Mouse (Mus musculus): Measurements from ENCODE around the gene Plvap. TPM values are rescaled to one million over a fixed set of nuclear protein-coding genes. Genes with fewer than 3 reads are reported as not detected.

Gene Plvap
- polyA plus RNA-seq (2012): 0.18 and 0.30 TPM in 2 replicates

DNA sequence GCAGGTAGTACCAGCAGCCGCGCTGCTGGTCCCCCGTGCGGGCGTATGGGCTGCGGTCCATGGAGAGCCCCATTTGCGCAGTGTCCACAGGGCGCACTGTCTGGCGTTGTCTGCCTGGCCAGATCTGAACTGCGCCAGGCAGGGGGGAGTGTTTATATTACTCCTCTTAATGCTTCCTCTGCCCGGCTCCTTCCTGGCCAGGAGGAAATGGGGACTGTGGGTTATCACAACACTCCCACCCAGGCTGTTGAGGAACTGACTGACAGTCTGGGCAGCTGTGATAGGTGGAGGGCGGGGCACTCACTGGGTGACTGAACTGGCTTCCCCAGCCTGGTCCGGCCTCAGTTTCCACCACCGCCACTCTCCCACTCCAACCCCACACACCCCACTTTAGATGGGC, at the start of gene Plvap:
Plvap (minus strand) TSS at position 109 of the 400 bp plus-strand sequence.
- Histone ChIP-seq H3K4me1 (ENCODE audit: control insufficient read depth) (peaks cover 29% of the 10 kb centered on the region), H3K9me3 (ENCODE audit: control insufficient read depth, low read length) (no peaks in the 10 kb centered on the region), H3K4me3 (replicated peaks) (peak within 1 kb of the TSS; percentile 43), H3K36me3 (ENCODE audit: control insufficient read depth) (no peaks in the 10 kb centered on the region), H3K27me3 (ENCODE audit: control insufficient read depth) (peaks cover 29% of the 10 kb centered on the region)
- TF ChIP-seq GATA1 (IDR thresholded peaks at IDR 0.05; ENCODE audit: low read length): no peak
- no peak for TF ChIP-seq TAL1 (IDR thresholded peaks at IDR 0.05; ENCODE audit: low read length)

DNA sequence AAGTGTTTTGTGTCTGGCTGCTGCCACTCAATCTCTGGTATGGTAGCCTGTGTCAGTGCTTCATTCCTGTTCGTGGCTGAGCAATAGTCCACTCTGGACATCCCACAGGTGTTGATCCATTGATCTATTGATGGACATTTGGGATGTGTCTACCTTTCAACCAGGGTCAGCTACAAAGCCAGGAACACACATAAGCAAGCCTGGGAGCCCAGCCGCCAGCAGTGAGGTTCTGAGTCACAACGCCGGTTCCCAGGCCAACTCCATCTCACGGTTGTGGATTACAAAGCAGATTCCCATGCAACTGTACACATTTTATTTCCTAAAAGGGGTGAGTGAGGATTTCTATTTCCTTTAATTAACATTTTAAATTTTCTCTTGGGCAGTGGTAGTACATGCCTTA, 49.2 kb upstream of the Plvap start:
- H3K9me3 ChIP-seq (ENCODE audit: control insufficient read depth, low read length): peaks cover 5% of the 10 kb centered on the region
- H3K27me3 ChIP-seq (ENCODE audit: control insufficient read depth): peaks cover 63% of the 10 kb centered on the region
- no peak overlapping the region for H3K4me3 ChIP-seq (replicated peaks)
- TF ChIP-seq TAL1 (IDR thresholded peaks at IDR 0.05; ENCODE audit: low read length): no peak
- TF ChIP-seq GATA1 (IDR thresholded peaks at IDR 0.05; ENCODE audit: low read length): no peak
- H3K36me3 ChIP-seq (ENCODE audit: control insufficient read depth): no peaks in the 10 kb centered on the region
- H3K4me1 ChIP-seq (ENCODE audit: control insufficient read depth): peaks cover 28% of the 10 kb centered on the region

DNA sequence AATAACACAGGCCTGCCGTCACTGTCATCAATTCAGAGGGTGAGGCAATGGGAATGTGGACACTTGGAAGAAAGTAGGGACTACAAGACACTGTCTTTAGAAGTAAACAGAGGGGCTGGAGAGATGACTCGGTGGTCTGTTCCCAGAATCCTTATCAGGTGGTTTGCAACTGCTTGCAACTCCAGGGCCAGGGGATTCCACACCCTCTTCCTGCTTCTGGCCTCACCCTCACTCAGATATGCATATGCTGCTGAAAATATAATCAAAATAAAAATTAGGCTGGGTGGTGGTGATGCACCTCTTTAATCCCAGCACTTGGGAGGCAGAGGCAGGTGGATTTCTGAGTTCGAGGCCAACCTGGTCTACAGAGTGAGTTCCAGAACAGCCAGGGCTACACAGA, 48.5 kb upstream of the Plvap start:
- Histone ChIP-seq H3K36me3 (ENCODE audit: control insufficient read depth) (no peaks in the 10 kb centered on the region), H3K27me3 (ENCODE audit: control insufficient read depth) (peaks cover 63% of the 10 kb centered on the region), H3K4me1 (ENCODE audit: control insufficient read depth) (peaks cover 30% of the 10 kb centered on the region), H3K4me3 (replicated peaks) (no peak overlapping the region), H3K9me3 (ENCODE audit: control insufficient read depth, low read length) (peaks cover 5% of the 10 kb centered on the region)
- no peak for TF ChIP-seq TAL1 (IDR thresholded peaks at IDR 0.05; ENCODE audit: low read length)
- TF ChIP-seq GATA1 (IDR thresholded peaks at IDR 0.05; ENCODE audit: low read length): no peak

DNA sequence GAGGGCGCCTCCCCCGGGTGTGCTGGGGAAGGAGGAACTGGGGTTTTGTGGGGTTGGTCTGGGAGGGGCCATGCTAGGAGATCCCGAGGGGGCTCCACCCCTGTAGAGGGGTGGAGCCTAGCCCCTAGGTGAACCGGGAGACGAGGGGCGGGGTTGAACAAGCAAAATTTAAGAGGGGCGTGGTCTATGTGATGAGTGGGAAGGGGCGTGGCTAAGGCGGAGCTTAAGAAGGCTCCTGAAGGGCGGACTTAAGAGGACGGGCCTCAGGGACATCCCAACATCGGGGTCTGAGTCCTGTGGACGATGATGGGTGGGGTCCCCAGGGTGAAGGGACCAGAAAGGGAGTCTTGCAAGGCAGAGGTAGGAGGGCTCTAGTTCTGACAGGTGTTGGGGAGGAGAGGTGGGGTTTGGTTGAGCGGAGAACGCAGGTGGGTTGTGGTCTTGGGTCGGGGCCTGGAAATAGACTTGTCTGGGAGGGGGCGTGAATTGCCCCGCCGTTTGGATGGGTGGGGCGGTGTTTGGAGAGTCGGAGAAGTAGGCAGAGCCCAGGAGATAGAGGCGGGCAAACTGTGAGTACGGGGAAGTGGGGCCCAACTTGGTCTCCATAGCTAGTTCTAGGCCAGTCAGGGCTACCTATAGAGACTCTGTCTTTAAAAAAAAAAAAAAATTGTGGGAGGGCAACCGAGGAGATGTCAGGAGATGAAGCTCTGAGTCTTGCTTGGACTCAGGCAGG, 47.6 kb upstream of the Plvap start:
- TF ChIP-seq TAL1 (IDR thresholded peaks at IDR 0.05; ENCODE audit: low read length): no peak
- no peak for TF ChIP-seq GATA1 (IDR thresholded peaks at IDR 0.05; ENCODE audit: low read length)
- Histone ChIP-seq H3K27me3 (ENCODE audit: control insufficient read depth) (peaks cover 58% of the 10 kb centered on the region), H3K9me3 (ENCODE audit: control insufficient read depth, low read length) (peaks cover 3% of the 10 kb centered on the region), H3K36me3 (ENCODE audit: control insufficient read depth) (no peaks in the 10 kb centered on the region), H3K4me1 (ENCODE audit: control insufficient read depth) (peaks cover 39% of the 10 kb centered on the region), H3K4me3 (replicated peaks) (peak overlapping the region; percentile 51)

DNA sequence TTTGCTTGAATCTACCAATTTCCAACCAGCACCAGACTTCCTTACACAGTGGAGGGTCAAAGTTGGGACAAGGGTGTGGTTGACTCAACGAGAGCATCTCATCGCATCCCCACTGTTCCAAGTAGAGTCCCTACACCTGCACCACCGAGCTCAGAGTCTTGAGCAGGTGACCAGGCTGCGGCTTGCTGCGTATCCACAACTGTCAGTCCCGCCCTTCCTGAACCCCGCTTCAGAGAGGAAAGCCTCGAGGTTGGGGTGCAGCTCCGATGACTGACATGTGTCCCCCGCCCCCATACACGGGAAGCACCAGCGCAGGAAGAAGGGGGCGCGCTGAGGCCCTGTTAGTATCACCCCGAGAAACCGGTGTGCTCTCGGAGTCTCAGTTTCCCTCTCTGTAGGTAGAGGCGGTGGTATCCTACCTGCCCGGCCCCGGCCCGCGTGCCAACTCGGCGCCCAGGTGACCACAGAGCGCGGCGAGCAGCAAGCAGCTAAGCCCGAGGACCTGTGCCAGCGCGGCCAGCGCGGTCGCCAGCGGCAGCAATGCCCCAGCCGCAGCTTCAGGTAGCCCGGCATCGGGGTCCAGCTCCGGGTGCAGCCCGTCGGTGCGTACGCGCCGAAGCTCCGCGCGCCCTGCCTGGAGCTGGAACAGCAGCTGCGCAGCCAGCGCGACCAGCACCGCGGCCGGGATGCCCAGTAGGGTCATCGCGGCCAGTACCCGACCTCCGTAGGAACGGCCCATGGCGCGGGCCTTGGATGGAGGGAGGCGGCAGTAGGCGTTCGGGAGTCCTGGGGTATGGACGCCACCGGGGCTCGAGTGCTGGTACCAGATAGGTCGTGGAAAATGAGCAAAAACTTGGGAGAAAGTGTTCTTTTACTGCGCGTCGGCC, 46.8 kb upstream of the Plvap start, which contains the start of gene Tmem221:
Tmem221 (minus strand) TSS at position 801 of the 887 bp plus-strand sequence.
- no peak for TF ChIP-seq GATA1 (IDR thresholded peaks at IDR 0.05; ENCODE audit: low read length)
- Histone ChIP-seq H3K4me3 (replicated peaks) (peak within 1 kb of the TSS; percentile 51), H3K4me1 (ENCODE audit: control insufficient read depth) (peaks cover 43% of the 10 kb centered on the region), H3K27me3 (ENCODE audit: control insufficient read depth) (peaks cover 54% of the 10 kb centered on the region), H3K9me3 (ENCODE audit: control insufficient read depth, low read length) (no peaks in the 10 kb centered on the region), H3K36me3 (ENCODE audit: control insufficient read depth) (no peaks in the 10 kb centered on the region)

DNA sequence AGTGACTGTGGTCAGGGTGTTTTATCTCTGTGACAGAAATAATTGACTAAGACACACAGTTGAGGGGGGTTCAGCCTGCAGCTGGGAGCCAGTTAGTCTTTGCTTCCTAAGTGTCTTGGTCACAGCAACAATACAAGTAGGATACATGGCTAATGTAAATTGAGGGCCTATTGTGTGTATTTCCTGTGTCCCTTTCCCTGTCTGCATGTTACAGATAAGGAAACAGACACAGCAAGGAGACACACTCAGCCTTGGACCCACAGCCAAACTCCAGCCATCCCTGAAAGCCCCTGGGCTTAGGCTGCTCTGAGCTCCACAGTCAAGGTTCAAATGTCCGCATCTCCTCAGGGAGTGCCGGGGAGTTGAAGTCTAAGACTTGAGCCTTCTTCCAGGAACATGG, 43.1 kb upstream of the Plvap start:
- Histone ChIP-seq H3K27me3 (ENCODE audit: control insufficient read depth) (peaks cover 32% of the 10 kb centered on the region), H3K36me3 (ENCODE audit: control insufficient read depth) (no peaks in the 10 kb centered on the region), H3K9me3 (ENCODE audit: control insufficient read depth, low read length) (no peaks in the 10 kb centered on the region), H3K4me1 (ENCODE audit: control insufficient read depth) (peaks cover 32% of the 10 kb centered on the region), H3K4me3 (replicated peaks) (no peak overlapping the region)
- TF ChIP-seq TAL1 (IDR thresholded peaks at IDR 0.05; ENCODE audit: low read length) (no peak), GATA1 (IDR thresholded peaks at IDR 0.05; ENCODE audit: low read length) (no peak)

DNA sequence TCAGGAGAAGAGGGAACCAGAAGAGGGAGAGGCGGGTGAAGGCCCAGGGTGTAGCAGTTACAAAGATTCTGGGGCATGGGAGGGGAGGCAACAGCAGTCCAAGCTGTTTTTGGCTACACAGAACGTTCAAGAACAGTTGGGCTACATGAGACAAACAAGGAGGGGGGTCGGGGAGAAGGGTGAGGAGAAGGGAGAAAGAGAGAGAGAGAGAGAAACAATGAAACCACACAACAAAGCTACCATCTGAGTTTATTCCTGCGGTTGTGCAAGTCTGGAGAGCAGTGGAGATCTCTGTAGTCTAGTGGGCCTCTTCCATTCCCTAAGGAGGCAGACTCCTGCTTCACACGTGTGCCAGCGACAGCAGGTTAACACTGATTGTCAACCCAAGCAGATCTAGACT, 42.4 kb upstream of the Plvap start:
- Histone ChIP-seq H3K27me3 (ENCODE audit: control insufficient read depth) (peaks cover 25% of the 10 kb centered on the region), H3K4me3 (replicated peaks) (no peak overlapping the region), H3K36me3 (ENCODE audit: control insufficient read depth) (no peaks in the 10 kb centered on the region), H3K4me1 (ENCODE audit: control insufficient read depth) (peaks cover 27% of the 10 kb centered on the region), H3K9me3 (ENCODE audit: control insufficient read depth, low read length) (no peaks in the 10 kb centered on the region)
- TF ChIP-seq TAL1 (IDR thresholded peaks at IDR 0.05; ENCODE audit: low read length): no peak
- no peak for TF ChIP-seq GATA1 (IDR thresholded peaks at IDR 0.05; ENCODE audit: low read length)

DNA sequence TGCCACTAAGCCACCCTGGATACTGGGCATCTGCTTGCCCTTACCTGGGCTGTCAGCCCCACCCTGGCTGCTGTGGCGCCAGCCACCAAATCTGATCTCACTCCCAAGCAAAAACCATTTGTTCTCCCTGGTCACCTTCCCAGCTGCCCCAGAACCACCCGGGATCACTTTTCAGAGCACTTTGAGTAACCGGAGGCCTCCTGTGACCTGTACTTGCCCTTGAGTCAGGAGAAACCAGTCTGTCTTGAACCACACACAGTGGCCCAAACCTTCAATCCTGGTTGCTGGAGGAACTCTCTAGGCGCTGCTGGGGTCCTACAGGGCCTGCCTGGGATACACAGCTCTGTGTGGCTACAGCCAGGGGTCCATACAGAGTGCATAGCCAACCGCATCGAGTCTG, 41.2 kb upstream of the Plvap start:
- TF ChIP-seq TAL1 (IDR thresholded peaks at IDR 0.05; ENCODE audit: low read length): no peak
- Histone ChIP-seq H3K36me3 (ENCODE audit: control insufficient read depth) (peaks cover 4% of the 10 kb centered on the region; the same call in 1 of the 2 replicates), H3K4me3 (replicated peaks) (no peak overlapping the region), H3K9me3 (ENCODE audit: control insufficient read depth, low read length) (no peaks in the 10 kb centered on the region), H3K4me1 (ENCODE audit: control insufficient read depth) (peaks cover 15% of the 10 kb centered on the region), H3K27me3 (ENCODE audit: control insufficient read depth) (peaks cover 13% of the 10 kb centered on the region)

DNA sequence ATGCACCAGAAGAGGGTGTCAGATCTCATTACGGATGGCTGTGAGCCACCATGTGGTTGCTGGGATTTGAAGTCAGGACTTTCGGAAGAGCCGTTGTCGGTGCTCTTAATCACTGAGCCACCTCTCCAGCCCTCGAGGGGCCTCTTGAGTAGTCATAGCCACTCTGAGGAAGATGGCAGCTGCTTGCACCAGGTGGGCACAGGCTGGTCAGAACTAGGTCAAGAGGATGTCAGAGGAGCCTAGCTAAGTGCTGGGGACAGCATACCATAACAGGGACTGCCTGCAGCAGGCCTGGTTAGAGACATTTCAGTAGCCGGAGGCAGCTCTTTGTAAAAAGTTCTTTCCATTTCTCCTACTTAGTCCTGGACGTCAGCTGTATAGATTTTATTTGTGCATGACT, 39.2 kb upstream of the Plvap start:
- no peaks in the 10 kb centered on the region for H3K9me3 ChIP-seq (ENCODE audit: control insufficient read depth, low read length)
- peaks cover 15% of the 10 kb centered on the region for H3K4me1 ChIP-seq (ENCODE audit: control insufficient read depth)
- H3K27me3 ChIP-seq (ENCODE audit: control insufficient read depth): no peaks in the 10 kb centered on the region
- no peak for TF ChIP-seq GATA1 (IDR thresholded peaks at IDR 0.05; ENCODE audit: low read length)
- TF ChIP-seq TAL1 (IDR thresholded peaks at IDR 0.05; ENCODE audit: low read length): no peak
- H3K36me3 ChIP-seq (ENCODE audit: control insufficient read depth): peaks cover 15% of the 10 kb centered on the region; the same call in 1 of the 2 replicates
- H3K4me3 ChIP-seq (replicated peaks): no peak overlapping the region

Data from erythroblast, embryonic 14.5 days (primary cell).